Mouse (Mus musculus) right cerebral cortex, postnatal 10 days (tissue): ENCODE measurements at regions not wholly inside any gene's neighbourhood (a gene's known extent, or its start where the extent isn't known, plus 50 kb on each side); places are given as distances from the start of the nearest gene placed in this dataset.

Experiments used
- DNase-seq, 2 experiments: peaks; one replicate each; pipeline ENCODE4 v3.0.0; 2021; ENCODE audit warnings: low spot score in 2 of 2

- DNase-seq: no peak
Measured at GRCm38 (mm10) chrX:99548284-99549019, 77.4 kb upstream of the Pja1 start.

- DNase-seq: no peak
Measured at GRCm38 (mm10) chrX:99544410-99544809, 73.3 kb upstream of the Pja1 start.

GRCm38 (mm10) chrX:99541916-99542315 is 70.8 kb upstream of the Pja1 start:
- DNase-seq: no peak

- peak; percentile 47 to 59 for DNase-seq
Measured at GRCm38 (mm10) chrX:99540087-99540576, 69.1 kb upstream of the Pja1 start.

GRCm38 (mm10) chrX:99539684-99540083 is 68.6 kb upstream of the Pja1 start:
- no peak for DNase-seq

GRCm38 (mm10) chrX:99537814-99538213 is 66.7 kb upstream of the Pja1 start:
- DNase-seq: no peak

- peak in 1 of 2 experiments; percentile 34 for DNase-seq
Measured at GRCm38 (mm10) chrX:99534922-99535321, 63.8 kb upstream of the Pja1 start.

GRCm38 (mm10) chrX:99531154-99531553 is 60.1 kb upstream of the Pja1 start:
- DNase-seq: no peak

DNA sequence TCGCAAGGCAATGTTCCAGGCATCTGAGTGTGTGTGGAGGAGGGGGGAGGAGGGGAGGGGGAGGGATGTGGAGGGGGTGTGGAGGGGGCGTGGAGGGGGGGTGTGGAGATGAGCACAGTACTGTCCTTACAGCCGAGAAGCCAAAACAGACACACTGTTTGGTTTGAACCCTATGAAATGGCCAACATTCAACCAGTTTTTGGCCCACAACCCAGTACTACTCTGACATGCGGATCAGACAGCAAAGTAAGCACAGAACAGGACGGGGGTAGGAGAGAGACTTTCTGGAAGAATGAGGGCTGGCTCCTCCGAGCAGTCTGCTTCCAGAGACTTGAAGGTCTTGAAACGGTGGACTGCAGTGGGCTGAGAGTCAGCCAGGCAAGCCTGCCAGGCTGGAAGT is 59.4 kb upstream of the Pja1 start:
- DNase-seq: no peak

DNA sequence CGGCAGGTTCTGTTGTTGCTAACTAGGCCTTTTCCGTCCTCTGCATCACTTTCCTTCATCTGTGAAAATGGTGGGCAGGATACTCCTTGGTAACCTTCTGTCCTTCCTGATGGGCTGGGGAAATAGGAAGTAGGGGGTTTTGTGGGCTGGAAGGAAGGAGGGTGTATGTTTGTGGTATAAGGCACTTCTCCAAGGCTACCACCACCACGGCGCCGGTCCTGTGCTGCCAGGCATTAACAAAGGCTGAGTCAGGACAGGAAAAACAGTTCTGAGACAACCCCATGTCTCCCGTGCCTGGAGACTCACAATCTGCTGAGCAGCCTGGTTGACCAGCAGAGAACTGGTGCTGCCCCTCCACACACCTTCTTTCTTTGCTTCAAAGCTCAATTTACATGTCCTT is 52.2 kb upstream of the Pja1 start:
- no peak for DNase-seq

- peak; percentile 52 to 73 for DNase-seq
Measured at GRCm38 (mm10) chrX:99522830-99523229, 51.8 kb upstream of the Pja1 start.

- no peak for DNase-seq
Measured at GRCm38 (mm10) chrX:99522289-99522688, 51.2 kb upstream of the Pja1 start.

DNA sequence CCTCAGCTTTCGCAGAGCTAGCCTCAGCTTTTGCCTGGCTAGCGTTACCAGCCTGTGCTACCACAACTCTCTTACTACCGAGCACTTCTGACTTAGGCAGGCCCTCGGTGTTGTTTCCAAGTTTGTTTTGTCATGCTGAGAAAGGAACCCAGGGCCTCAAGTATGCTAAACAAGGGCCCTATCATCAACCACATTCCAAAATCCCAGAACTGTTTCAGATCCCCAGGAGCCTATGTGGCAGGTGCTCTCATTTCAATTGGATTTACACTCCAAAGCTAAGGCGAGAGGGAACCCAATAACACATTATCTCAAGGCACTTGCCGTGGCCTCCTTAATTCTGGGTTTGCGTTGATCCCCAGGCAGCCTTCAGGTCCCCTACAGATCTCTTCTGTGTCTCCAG is 50.8 kb upstream of the Pja1 start:
- DNase-seq: no peak
